Comparison of ENCODE assay signal across 12 mouse cellular contexts in genomic region chr19:12170062-12170599, GRCm38 (mm10). TPM values are rescaled to one million over a fixed set of nuclear protein-coding genes. Genes with fewer than 3 reads are reported as not detected.
A peak's percentile ranks its signal among the peaks of the same experiment; 100 is the strongest.
DNase-seq lines count a peak whose midpoint lies in the region; ATAC-seq and TF ChIP-seq lines count a peak whose summit lies in the region.
"Not testable (repeated sequence)": the region's sequence is repeated elsewhere in the genome, so short reads cannot be mapped to it uniquely, and the experiment has no call there.
"Had no signal": no experiment of that assay in that cellular context is flagged by ENCODE, and none has a peak within 500 bp of the region (broad histone marks: within the 10 kb centered on the region; RNA-seq: fewer than 3 reads in every experiment).

Olfr1555-ps1 (minus strand) TSS chr19:12170112.

- not testable (repeated sequence) for H3K9me3 ChIP-seq in intestine, embryonic 14.5 days (ENCODE audit: control insufficient read depth, low read length); intestine, embryonic 15.5 days; intestine, embryonic 16.5 days (ENCODE audit: control insufficient read depth, low read length); stomach, embryonic 16.5 days (replicated peaks; ENCODE audit: control insufficient read depth, low read length); stomach, postnatal 0 days (ENCODE audit: control insufficient read depth, low read length)

- H3K27me3 ChIP-seq in intestine, embryonic 14.5 days (replicated peaks; ENCODE audit: control insufficient read depth, insufficient read depth, low read length); intestine, embryonic 15.5 days (replicated peaks); intestine, embryonic 16.5 days (replicated peaks; ENCODE audit: control insufficient read depth, insufficient read depth, low read length); stomach, embryonic 16.5 days (ENCODE audit: control insufficient read depth, insufficient read depth, low read length); stomach, postnatal 0 days (ENCODE audit: control insufficient read depth, insufficient read depth, low read length): not testable (repeated sequence)

- not testable (repeated sequence) for H3K27ac ChIP-seq in intestine, embryonic 14.5 days (ENCODE audit: low read depth); intestine, embryonic 15.5 days; intestine, embryonic 16.5 days (ENCODE audit: low read length); stomach, embryonic 16.5 days (ENCODE audit: low read length); stomach, postnatal 0 days (replicated peaks)

- WGBS in intestine, embryonic 14.5 days = 24% methylated on average over 1 of the region's 1 CpGs
- WGBS in intestine, embryonic 15.5 days = 20% methylated on average over 1 of the region's 1 CpGs
- WGBS in intestine, embryonic 16.5 days = 21% methylated on average over 1 of the region's 1 CpGs
- 11% methylated on average over 1 of the region's 1 CpGs for WGBS in stomach, embryonic 16.5 days
- WGBS in stomach, postnatal 0 days = 9% methylated on average over 1 of the region's 1 CpGs

- not testable (repeated sequence) for H3K4me2 ChIP-seq in intestine, embryonic 14.5 days (ENCODE audit: low read length); intestine, embryonic 15.5 days (replicated peaks); intestine, embryonic 16.5 days (ENCODE audit: low read depth, low read length); stomach, embryonic 16.5 days (ENCODE audit: low read depth, low read length); stomach, postnatal 0 days (replicated peaks; ENCODE audit: low read depth)

- TF ChIP-seq CTCF in stomach, postnatal 0 days (IDR thresholded peaks at IDR 0.05; ENCODE audit: low read depth) = not testable (repeated sequence)

- not testable (repeated sequence) for H3K4me1 ChIP-seq in intestine, embryonic 14.5 days (replicated peaks; ENCODE audit: control insufficient read depth, insufficient read depth, low read length); intestine, embryonic 15.5 days (replicated peaks); intestine, embryonic 16.5 days (ENCODE audit: control insufficient read depth, insufficient read depth, low read length); stomach, embryonic 16.5 days (ENCODE audit: control insufficient read depth, insufficient read depth, low read length); stomach, postnatal 0 days (replicated peaks; ENCODE audit: control insufficient read depth, insufficient read depth)

- DNase-seq in 3T3-L1 (ENCODE audit: low read depth, low spot score) = peak; percentile 1
- DNase-seq in intestine, embryonic 14.5 days (ENCODE audit: low spot score); stomach, postnatal 0 days (ENCODE audit: low spot score): not testable (repeated sequence)

- ATAC-seq in intestine, embryonic 14.5 days (replicated peaks; ENCODE audit: low FRiP score, low TSS enrichment, low read depth) = 0 out of 2 replicates have a peak, but pooled peaks have one; percentile 23
- ATAC-seq in intestine, embryonic 15.5 days = peak; percentile 56
- ATAC-seq in intestine, embryonic 16.5 days = peak; percentile 60; the same call in 1 of the 2 replicates
- ATAC-seq in stomach, embryonic 16.5 days (ENCODE audit: insufficient read depth, low FRiP score) = 0 out of 2 replicates have a peak, but pooled peaks have one; percentile 47
- ATAC-seq in stomach, postnatal 0 days (ENCODE audit: low FRiP score, low TSS enrichment) = peak; percentile 45; the same call in 1 of the 2 replicates

- not testable (repeated sequence) for H3K36me3 ChIP-seq in intestine, embryonic 14.5 days (ENCODE audit: control insufficient read depth, insufficient read depth, low read length); intestine, embryonic 15.5 days; intestine, embryonic 16.5 days (ENCODE audit: control insufficient read depth, insufficient read depth, low read length); stomach, embryonic 16.5 days (ENCODE audit: control insufficient read depth, insufficient read depth, low read length); stomach, postnatal 0 days (ENCODE audit: control insufficient read depth, insufficient read depth, low read length)

- not testable (repeated sequence) for H3K9ac ChIP-seq in intestine, embryonic 14.5 days (ENCODE audit: low read length); intestine, embryonic 15.5 days; intestine, embryonic 16.5 days (ENCODE audit: low read depth, low read length); stomach, embryonic 16.5 days (ENCODE audit: low read length); stomach, postnatal 0 days (ENCODE audit: low read length)

- TF ChIP-seq EP300 in stomach, postnatal 0 days (optimal IDR thresholded peaks at IDR 0.05) = not testable (repeated sequence)

- H3K4me3 ChIP-seq in intestine, embryonic 14.5 days (ENCODE audit: low read depth, low read length); intestine, embryonic 15.5 days (replicated peaks); intestine, embryonic 16.5 days (ENCODE audit: low read length); stomach, embryonic 16.5 days (replicated peaks; ENCODE audit: low read length); stomach, postnatal 0 days (ENCODE audit: low read depth, low read length): not testable (repeated sequence)

RNA-seq across cellular contexts. Expression of gene Olfr1555-ps1, which starts in this region (rescaled TPM):
- not detected in 2 replicates for polyA plus RNA-seq in intestine, embryonic 14.5 days (2014; fragmentation: Nextera tagmentation; extraction: Ambion mirVana)
- polyA plus RNA-seq in intestine, embryonic 15.5 days (2015; fragmentation: Nextera tagmentation; extraction: Ambion mirVana) = not detected in 2 replicates
- polyA plus RNA-seq in intestine, embryonic 16.5 days (2015; fragmentation: Nextera tagmentation; extraction: Ambion mirVana) = not detected in 2 replicates
- polyA plus RNA-seq in stomach, embryonic 16.5 days (2015; fragmentation: Nextera tagmentation; extraction: Ambion mirVana) = not detected in 2 replicates
- not detected in 2 replicates for polyA plus RNA-seq in stomach, postnatal 0 days (2015; fragmentation: Nextera tagmentation; extraction: Ambion mirVana)
- polyA plus RNA-seq: adrenal gland, adult 2 months; brain, embryonic 14.5 days; C2C12; cerebellum, adult 2 months; G1E; Patski had no signal

Comparison
In these comparisons a context has a peak if more than half of its experiments do, and no peak if none do; other contexts are left out.
1. Peak in ATAC-seq in intestine, embryonic 14.5 days; RNA of the gene not detected or under 1 TPM.
2. Peak in ATAC-seq in intestine, embryonic 15.5 days; RNA of the gene not detected or under 1 TPM.
3. Peak in ATAC-seq in intestine, embryonic 16.5 days; RNA of the gene not detected or under 1 TPM.
4. Peak in ATAC-seq in stomach, embryonic 16.5 days; RNA of the gene not detected or under 1 TPM.
5. Peak in ATAC-seq in stomach, postnatal 0 days; RNA of the gene not detected or under 1 TPM.